Mouse (Mus musculus): ENCODE results near the gene Tead3.

- TF ChIP-seq CTCF (IDR thresholded peaks at IDR 0.05) (no peak), EP300 (IDR thresholded peaks at IDR 0.05) (no peak)
These were observed 14.5 kb upstream of the Tead3 start, which contains the start of gene Tulp1 for GRCm38 (mm10) chr17:28365122-28365521.

Measured in lung, postnatal 0 days (tissue).